Comparison of ENCODE assay signal across 22 mouse cellular contexts in the genomic region with DNA sequence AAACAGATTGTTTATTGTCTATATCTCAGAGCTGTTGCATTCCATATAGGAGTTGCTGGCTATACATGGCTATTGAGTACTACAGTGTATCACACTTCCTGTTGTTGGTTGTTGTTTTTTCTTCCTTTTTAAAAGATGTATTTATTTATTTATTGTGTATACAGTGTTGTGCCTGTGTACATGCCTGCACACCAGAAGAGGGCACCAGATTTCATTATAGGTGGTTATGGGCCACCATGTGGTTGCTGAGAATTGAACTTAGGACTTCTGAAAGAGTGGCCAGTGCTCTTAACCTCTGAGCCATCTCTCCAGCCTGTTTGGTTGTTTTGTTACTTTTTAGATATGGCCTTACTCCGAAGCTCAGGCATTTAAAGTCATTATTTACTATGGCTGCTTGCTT. TPM values are rescaled to one million over a fixed set of nuclear protein-coding genes. Genes with fewer than 3 reads are reported as not detected.
DNase-seq lines count a peak whose midpoint lies in the region; ATAC-seq and TF ChIP-seq lines count a peak whose summit lies in the region.
"Had no signal": no experiment of that assay in that cellular context is flagged by ENCODE, and none has a peak within 500 bp of the region (broad histone marks: within the 10 kb centered on the region; RNA-seq: fewer than 3 reads in every experiment).

No protein-coding gene starts in this region.

- H3K4me1 ChIP-seq in heart, embryonic 10.5 days, result peaks cover 17% of the 10 kb centered on the region
- H3K4me1 ChIP-seq in heart, embryonic 12.5 days (replicated peaks), result peaks cover 12% of the 10 kb centered on the region
- H3K4me1 ChIP-seq in lung, embryonic 14.5 days (ENCODE audit: insufficient read depth), result peaks cover 3% of the 10 kb centered on the region
- peaks cover 53% of the 10 kb centered on the region for H3K4me1 ChIP-seq in liver, embryonic 12.5 days

- peaks cover 20% of the 10 kb centered on the region for H3K36me3 ChIP-seq in heart, embryonic 10.5 days
- peaks cover 21% of the 10 kb centered on the region for H3K36me3 ChIP-seq in heart, embryonic 12.5 days
- H3K36me3 ChIP-seq in lung, embryonic 14.5 days (ENCODE audit: insufficient read depth), result peaks cover 22% of the 10 kb centered on the region
- H3K36me3 ChIP-seq in liver, embryonic 12.5 days, result peaks cover 23% of the 10 kb centered on the region

- H3K4me2 ChIP-seq in heart, embryonic 12.5 days, result no peak overlapping the region
- no peak overlapping the region for H3K4me2 ChIP-seq in lung, embryonic 14.5 days
- H3K4me2 ChIP-seq in liver, embryonic 12.5 days, result peak overlapping the region; percentile 87

- no peaks in the 10 kb centered on the region for H3K9me3 ChIP-seq in heart, embryonic 10.5 days
- no peaks in the 10 kb centered on the region for H3K9me3 ChIP-seq in heart, embryonic 12.5 days (replicated peaks)
- H3K9me3 ChIP-seq in lung, embryonic 14.5 days (ENCODE audit: low read depth, low read length), result no peaks in the 10 kb centered on the region
- H3K9me3 ChIP-seq in liver, embryonic 12.5 days (replicated peaks), result no peaks in the 10 kb centered on the region
- H3K9me3 ChIP-seq: embryonic facial prominence, embryonic 13.5 days; hindbrain, embryonic 15.5 days; limb, embryonic 15.5 days had no signal

- no peak for ATAC-seq in heart, embryonic 12.5 days (ENCODE audit: insufficient number of reproducible peaks, low FRiP score)
- ATAC-seq in lung, embryonic 14.5 days (ENCODE audit: insufficient read depth), result no peak
- no peak for ATAC-seq in liver, embryonic 12.5 days
- no peak for ATAC-seq in monocyte, adult 5-6 weeks (replicated peaks; ENCODE audit: insufficient number of reproducible peaks, low FRiP score, low TSS enrichment, poor library complexity, severe bottlenecking)
- ATAC-seq: forebrain, embryonic 14.5 days; Patski had no signal

- peak; percentile 18; the same call in 1 of the 2 replicates for TF ChIP-seq CTCF in lung, embryonic 14.5 days (IDR thresholded peaks at IDR 0.05; ENCODE audit: low read depth)

- no peak overlapping the region for H3K4me3 ChIP-seq in heart, embryonic 10.5 days
- no peak overlapping the region for H3K4me3 ChIP-seq in heart, embryonic 12.5 days
- H3K4me3 ChIP-seq in lung, embryonic 14.5 days (ENCODE audit: low read depth, low read length), result no peak overlapping the region
- no peak overlapping the region for H3K4me3 ChIP-seq in liver, embryonic 12.5 days

- no peak overlapping the region for H3K9ac ChIP-seq in heart, embryonic 12.5 days
- H3K9ac ChIP-seq in lung, embryonic 14.5 days, result no peak overlapping the region
- H3K9ac ChIP-seq in liver, embryonic 12.5 days, result no peak overlapping the region
- H3K9ac ChIP-seq: embryonic facial prominence, embryonic 13.5 days; hindbrain, embryonic 15.5 days; limb, embryonic 15.5 days had no signal

- no peak for DNase-seq in heart, embryonic 10.5 days (ENCODE audit: low spot score)
- no peak for DNase-seq in lung, embryonic 14.5 days
- no peak for DNase-seq in lung, postnatal 25 days (ENCODE audit: low spot score)
- DNase-seq in thymus, postnatal 0 days (ENCODE audit: low spot score), result no peak
- DNase-seq: adrenal gland, adult 8-10 months; cerebellum, adult 9-10 months; gastrocnemius, postnatal 14 days; heart, adult 18-20 months; heart, postnatal 14 days; kidney, adult 11 months; layer of hippocampus, postnatal 36 days; lung, postnatal 4 days; right cerebral cortex, postnatal 4 days had no signal

- WGBS in heart, embryonic 10.5 days, result 89% methylated on average over 1 of the region's 1 CpGs
- WGBS in heart, embryonic 12.5 days, result 86% methylated on average over 1 of the region's 1 CpGs
- 77% methylated on average over 1 of the region's 1 CpGs for WGBS in lung, embryonic 14.5 days
- 85% methylated on average over 1 of the region's 1 CpGs for WGBS in liver, embryonic 12.5 days (ENCODE audit: insufficient replicate concordance)

- no peaks in the 10 kb centered on the region for H3K27me3 ChIP-seq in heart, embryonic 10.5 days (ENCODE audit: insufficient read depth, poor library complexity, severe bottlenecking)
- H3K27me3 ChIP-seq in heart, embryonic 12.5 days (replicated peaks), result no peaks in the 10 kb centered on the region
- H3K27me3 ChIP-seq in lung, embryonic 14.5 days (ENCODE audit: insufficient read depth, low read length), result no peaks in the 10 kb centered on the region
- no peaks in the 10 kb centered on the region for H3K27me3 ChIP-seq in liver, embryonic 12.5 days (replicated peaks)
- H3K27me3 ChIP-seq: embryonic facial prominence, embryonic 13.5 days; hindbrain, embryonic 15.5 days; limb, embryonic 15.5 days had no signal

- H3K27ac ChIP-seq in heart, embryonic 10.5 days, result peak overlapping the region; percentile 32; the same call in 1 of the 2 replicates
- H3K27ac ChIP-seq in heart, embryonic 12.5 days (ENCODE audit: poor library complexity, severe bottlenecking), result no peak overlapping the region
- H3K27ac ChIP-seq in lung, embryonic 14.5 days (ENCODE audit: low read depth), result no peak overlapping the region
- peak overlapping the region; percentile 100 for H3K27ac ChIP-seq in liver, embryonic 12.5 days
- H3K27ac ChIP-seq: embryonic facial prominence, embryonic 13.5 days; hindbrain, embryonic 15.5 days; limb, embryonic 15.5 days had no signal

RNA-seq across cellular contexts. Expression of a gene that starts 1.4 kb away (rescaled TPM):
- polyA plus RNA-seq in heart, embryonic 10.5 days (2016; fragmentation: Nextera tagmentation; extraction: Ambion mirVana), result 151 and 177 TPM in 2 replicates
- 131 and 136 TPM in 2 replicates for polyA plus RNA-seq in heart, embryonic 12.5 days (2016; fragmentation: Nextera tagmentation; extraction: Ambion mirVana)
- polyA plus RNA-seq in lung, embryonic 14.5 days (2014; fragmentation: Nextera tagmentation; extraction: Ambion mirVana), result 118 and 123 TPM in 2 replicates
- polyA plus RNA-seq in liver, embryonic 12.5 days (2016; fragmentation: Nextera tagmentation; extraction: Ambion mirVana), result 263 and 273 TPM in 2 replicates
- total RNA-seq in monocyte, adult 5-6 weeks (2017), result 51.0 to 74.7 TPM (median 73.3 TPM) in 3 replicates
- polyA plus RNA-seq in thymus, postnatal 0 days (2015; fragmentation: Nextera tagmentation; extraction: Ambion mirVana), result 123 and 135 TPM in 2 replicates

RNA-seq across cellular contexts. Expression of a gene that starts 10.3 kb away (rescaled TPM):
- polyA plus RNA-seq in heart, embryonic 10.5 days (2016; fragmentation: Nextera tagmentation; extraction: Ambion mirVana), result 1.3 and 1.4 TPM in 2 replicates
- polyA plus RNA-seq in heart, embryonic 12.5 days (2016; fragmentation: Nextera tagmentation; extraction: Ambion mirVana), result 1.3 and 1.5 TPM in 2 replicates
- polyA plus RNA-seq in lung, embryonic 14.5 days (2014; fragmentation: Nextera tagmentation; extraction: Ambion mirVana), result 1.5 TPM in 2 replicates
- polyA plus RNA-seq in liver, embryonic 12.5 days (2016; fragmentation: Nextera tagmentation; extraction: Ambion mirVana), result 2.2 TPM in 2 replicates
- total RNA-seq in monocyte, adult 5-6 weeks (2017), result 0.53 to 3.6 TPM (median 1.8 TPM) in 3 replicates
- 0.76 and 1.0 TPM in 2 replicates for polyA plus RNA-seq in thymus, postnatal 0 days (2015; fragmentation: Nextera tagmentation; extraction: Ambion mirVana)

RNA-seq across cellular contexts. Expression of a gene that starts 12.5 kb away (rescaled TPM):
- polyA plus RNA-seq in heart, embryonic 10.5 days (2016; fragmentation: Nextera tagmentation; extraction: Ambion mirVana), result 148 and 165 TPM in 2 replicates
- polyA plus RNA-seq in heart, embryonic 12.5 days (2016; fragmentation: Nextera tagmentation; extraction: Ambion mirVana), result 141 TPM in 2 replicates
- 149 and 154 TPM in 2 replicates for polyA plus RNA-seq in lung, embryonic 14.5 days (2014; fragmentation: Nextera tagmentation; extraction: Ambion mirVana)
- 115 and 119 TPM in 2 replicates for polyA plus RNA-seq in liver, embryonic 12.5 days (2016; fragmentation: Nextera tagmentation; extraction: Ambion mirVana)
- 266 to 274 TPM (median 274 TPM) in 3 replicates for total RNA-seq in monocyte, adult 5-6 weeks (2017)
- 182 and 191 TPM in 2 replicates for polyA plus RNA-seq in thymus, postnatal 0 days (2015; fragmentation: Nextera tagmentation; extraction: Ambion mirVana)

RNA-seq across cellular contexts. Expression of a gene that starts 15.8 kb away (rescaled TPM):
- polyA plus RNA-seq in heart, embryonic 10.5 days (2016; fragmentation: Nextera tagmentation; extraction: Ambion mirVana), result 0.06 and 0.14 TPM in 2 replicates
- 0.06 and 0.17 TPM in 2 replicates for polyA plus RNA-seq in heart, embryonic 12.5 days (2016; fragmentation: Nextera tagmentation; extraction: Ambion mirVana)
- polyA plus RNA-seq in lung, embryonic 14.5 days (2014; fragmentation: Nextera tagmentation; extraction: Ambion mirVana), result 0.62 and 0.83 TPM in 2 replicates
- polyA plus RNA-seq in liver, embryonic 12.5 days (2016; fragmentation: Nextera tagmentation; extraction: Ambion mirVana), result 0.05 and 0.06 TPM in 2 replicates
- total RNA-seq in monocyte, adult 5-6 weeks (2017), result not detected in 3 replicates
- polyA plus RNA-seq in thymus, postnatal 0 days (2015; fragmentation: Nextera tagmentation; extraction: Ambion mirVana), result 0.69 and 0.78 TPM in 2 replicates
- polyA plus RNA-seq: neural tube, embryonic 11.5 days had no signal

RNA-seq across cellular contexts. Expression of a gene that starts 35.7 kb away (rescaled TPM):
- polyA plus RNA-seq in heart, embryonic 10.5 days (2016; fragmentation: Nextera tagmentation; extraction: Ambion mirVana), result 189 and 198 TPM in 2 replicates
- polyA plus RNA-seq in heart, embryonic 12.5 days (2016; fragmentation: Nextera tagmentation; extraction: Ambion mirVana), result 165 and 171 TPM in 2 replicates
- 190 and 197 TPM in 2 replicates for polyA plus RNA-seq in lung, embryonic 14.5 days (2014; fragmentation: Nextera tagmentation; extraction: Ambion mirVana)
- polyA plus RNA-seq in liver, embryonic 12.5 days (2016; fragmentation: Nextera tagmentation; extraction: Ambion mirVana), result 144 and 150 TPM in 2 replicates
- total RNA-seq in monocyte, adult 5-6 weeks (2017), result 18.8 to 43.1 TPM (median 26.8 TPM) in 3 replicates
- 164 and 179 TPM in 2 replicates for polyA plus RNA-seq in thymus, postnatal 0 days (2015; fragmentation: Nextera tagmentation; extraction: Ambion mirVana)

Comparison
In these comparisons a context has a peak if more than half of its experiments do, and no peak if none do; other contexts are left out.
1. H3K27ac ChIP-seq: peak in heart, embryonic 10.5 days (single experiment) and liver, embryonic 12.5 days (single experiment); none in heart, embryonic 12.5 days (single experiment) and lung, embryonic 14.5 days (single experiment).